Mouse (Mus musculus) cerebellum, postnatal 25 days (tissue): ENCODE results near the gene Slc7a6.
"Not testable (repeated sequence)": the region's sequence is repeated elsewhere in the genome, so short reads cannot be mapped to it uniquely, and the experiment has no call there.

Source experiments
- DNase-seq, 2 experiments: peaks; one replicate each; pipeline ENCODE4 v3.0.0; 2021; ENCODE audit warnings: mixed read lengths in 2 of 2

Gene Slc7a6

DNA sequence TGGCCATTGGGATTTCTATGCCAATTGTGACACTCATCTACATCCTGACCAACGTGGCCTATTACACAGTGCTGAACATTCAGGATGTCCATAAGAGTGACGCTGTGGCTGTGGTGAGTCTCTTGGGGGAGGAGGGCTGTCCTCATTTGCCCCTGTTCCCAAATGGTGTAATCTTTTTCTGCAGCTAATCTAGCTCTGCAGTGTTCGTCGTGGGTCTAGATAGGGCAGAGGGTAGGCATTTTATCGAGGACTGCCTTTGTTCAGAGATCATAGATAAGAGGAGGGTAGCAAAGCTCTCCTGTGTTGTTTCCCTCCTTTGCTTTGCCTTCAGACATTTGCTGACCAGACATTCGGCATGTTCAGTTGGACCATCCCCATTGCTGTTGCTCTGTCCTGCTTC, 24.5 kb downstream of the Slc7a6 start:
- DNase-seq = no peak

DNA sequence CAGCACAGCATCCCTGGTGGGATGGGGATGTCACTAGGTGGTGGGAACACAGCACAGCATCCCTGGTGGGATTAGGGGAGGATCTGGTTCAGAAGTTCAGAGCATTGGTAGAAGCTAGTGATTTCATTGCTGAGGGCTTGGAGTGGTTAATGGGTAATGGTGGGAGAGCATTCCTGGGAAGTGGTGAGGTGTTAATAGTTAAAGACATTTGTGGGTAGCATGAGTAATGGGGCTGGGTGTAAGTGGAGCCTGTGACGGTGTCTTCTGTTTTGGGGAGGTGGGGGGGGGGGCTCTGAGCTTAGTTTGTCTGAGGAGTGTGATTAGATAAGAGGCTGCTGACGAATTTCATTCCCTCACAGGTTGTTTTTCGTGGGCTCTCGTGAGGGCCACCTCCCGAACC, 25.4 kb downstream of the Slc7a6 start:
- no peak for DNase-seq

DNA sequence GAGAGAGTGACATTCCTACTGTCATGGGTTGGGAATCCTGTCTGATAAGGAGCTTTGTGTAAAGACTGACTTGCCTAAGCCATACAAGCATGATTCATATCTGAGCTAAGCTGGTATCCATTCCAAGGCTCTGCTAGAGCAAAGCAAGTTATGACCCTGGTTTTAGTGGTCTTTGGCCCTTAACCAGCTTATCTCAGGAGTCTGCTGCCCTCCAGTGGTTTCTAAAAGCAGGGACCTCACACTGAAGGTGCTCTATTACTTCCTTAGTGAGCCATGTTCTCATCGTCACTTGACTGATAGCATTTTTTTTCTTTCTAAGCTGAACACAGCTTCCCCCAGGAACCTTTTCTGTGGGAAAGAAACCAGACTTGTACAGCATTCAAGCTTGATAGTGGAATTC, 30.1 kb downstream of the Slc7a6 start:
- peak in 1 of 2 experiments; percentile 21 for DNase-seq

DNA sequence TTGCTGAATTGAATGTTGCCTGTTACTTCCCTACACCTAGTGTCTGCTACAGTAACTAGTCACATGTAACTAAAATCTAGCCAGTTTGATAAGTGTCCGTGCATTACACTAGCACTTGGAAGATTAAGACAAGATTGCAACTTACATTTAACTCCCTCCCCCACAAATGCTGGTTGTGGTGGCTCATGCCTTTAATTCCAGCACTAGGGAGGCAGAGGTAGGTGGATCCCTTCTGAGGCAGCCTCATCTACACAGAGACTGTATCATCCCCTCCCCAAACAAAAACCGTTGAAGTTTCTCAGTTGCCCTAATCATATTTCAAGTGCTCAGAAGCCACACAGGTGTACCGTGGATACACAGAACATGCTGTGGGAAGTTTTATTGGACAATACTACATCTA, 30.9 kb downstream of the Slc7a6 start:
- DNase-seq = not testable (repeated sequence)

DNA sequence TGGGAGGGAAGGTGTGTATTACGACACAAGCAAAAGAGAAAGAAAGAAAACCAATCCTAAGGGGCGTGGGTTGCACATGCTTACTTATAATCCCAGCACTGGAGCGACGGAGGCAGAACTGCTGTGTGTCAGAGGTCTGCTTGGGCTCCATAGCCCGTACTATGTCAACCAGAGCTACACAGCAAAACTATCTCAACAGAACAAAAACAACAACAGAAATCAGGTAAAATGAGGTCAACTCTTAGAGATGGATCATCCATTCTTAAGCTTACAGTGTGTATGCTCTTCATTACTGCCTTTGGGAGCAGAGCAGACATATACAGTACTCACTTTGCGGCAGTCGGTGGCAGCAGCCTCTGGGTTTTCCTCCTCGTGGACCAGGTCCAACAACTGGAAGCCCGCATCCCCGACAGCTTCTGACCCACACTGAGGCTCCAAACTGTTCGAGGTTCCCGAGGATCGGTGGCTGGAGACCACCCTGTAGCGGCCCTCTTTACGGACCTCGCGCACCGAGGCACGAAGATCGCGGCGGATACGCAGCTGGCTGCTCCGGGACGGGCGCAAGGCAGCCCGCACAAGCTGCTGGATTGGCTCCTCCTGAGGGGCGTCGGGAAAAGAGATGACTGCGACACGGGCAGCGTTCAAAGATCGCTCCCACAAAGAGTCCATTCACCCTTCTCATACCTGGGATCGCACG, 41.5 kb downstream of the Slc7a6 start:
- DNase-seq = peak in 1 of 2 experiments; percentile 54

DNA sequence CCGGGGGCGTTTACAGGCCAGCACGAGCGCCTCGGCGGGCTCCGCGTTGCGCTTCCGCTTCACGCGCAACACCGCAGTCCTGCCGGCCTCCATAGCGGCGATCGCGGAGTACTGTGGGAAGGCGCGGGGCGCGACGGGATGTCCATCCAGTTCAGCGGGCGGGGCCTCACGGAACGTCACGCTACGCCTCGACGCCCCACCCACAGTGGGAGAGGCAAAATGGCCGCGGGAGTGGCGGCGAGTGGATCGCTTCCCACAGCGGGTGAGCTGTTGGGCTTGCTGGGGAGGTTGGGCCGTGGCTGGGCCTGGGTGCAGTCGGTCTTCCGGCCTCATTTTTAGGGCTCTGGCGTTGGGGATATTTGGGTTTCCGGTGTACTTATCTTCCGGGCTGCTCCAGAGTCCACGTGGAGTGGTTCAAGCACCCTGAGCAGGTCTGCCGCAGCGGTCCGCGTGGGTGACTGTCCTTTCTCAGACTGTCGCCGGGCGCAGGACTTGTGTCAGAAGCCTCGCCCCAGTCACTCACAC, 42.2 kb downstream of the Slc7a6 start, which contains the start of the genes Slc7a6os and Prmt7:
Slc7a6os (minus strand) TSS at position 115 of the 525 bp plus-strand sequence.
Prmt7 (plus strand) TSS at position 116 of the 525 bp plus-strand sequence.
- peak; percentile 98 for DNase-seq

DNA sequence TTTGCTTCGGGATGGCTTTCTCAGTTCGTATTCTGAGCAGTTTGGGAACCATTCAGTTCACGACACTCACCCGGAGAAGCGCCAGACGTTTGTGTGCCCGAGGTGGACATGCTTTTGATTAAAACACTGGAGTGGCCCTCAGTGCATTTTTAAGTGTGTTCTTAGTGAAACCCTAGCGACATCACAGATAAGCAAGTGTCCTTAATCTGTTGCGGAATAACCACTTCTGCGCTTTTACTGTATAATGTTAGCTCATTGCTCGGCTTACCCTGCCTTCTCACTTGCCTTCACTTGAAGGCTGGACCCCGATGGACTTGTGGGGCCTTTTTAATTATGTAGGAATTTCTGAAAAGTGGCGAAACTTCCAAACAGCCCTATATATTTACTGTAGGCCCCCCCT, 42.8 kb downstream of the Slc7a6 start:
- DNase-seq = no peak

DNA sequence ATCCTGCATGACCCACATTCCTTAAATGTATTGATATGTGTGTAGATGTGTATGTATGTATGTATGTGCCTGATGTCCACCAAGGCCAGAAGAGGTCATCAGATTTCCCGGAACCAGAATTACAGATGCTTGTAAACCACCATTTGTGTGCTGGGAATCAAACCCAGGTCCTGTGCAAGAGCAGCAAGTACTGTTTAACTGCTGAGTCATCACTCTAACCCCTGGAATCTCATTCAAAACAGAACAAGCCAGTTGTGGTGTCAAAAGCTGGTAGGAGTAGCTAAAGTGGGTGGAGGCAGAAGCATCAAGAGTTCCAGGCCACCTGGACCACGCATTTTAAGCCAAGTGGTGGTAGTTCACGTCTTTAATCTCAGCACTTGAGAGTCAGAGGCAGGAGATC, 45.3 kb downstream of the Slc7a6 start:
- DNase-seq = no peak

DNA sequence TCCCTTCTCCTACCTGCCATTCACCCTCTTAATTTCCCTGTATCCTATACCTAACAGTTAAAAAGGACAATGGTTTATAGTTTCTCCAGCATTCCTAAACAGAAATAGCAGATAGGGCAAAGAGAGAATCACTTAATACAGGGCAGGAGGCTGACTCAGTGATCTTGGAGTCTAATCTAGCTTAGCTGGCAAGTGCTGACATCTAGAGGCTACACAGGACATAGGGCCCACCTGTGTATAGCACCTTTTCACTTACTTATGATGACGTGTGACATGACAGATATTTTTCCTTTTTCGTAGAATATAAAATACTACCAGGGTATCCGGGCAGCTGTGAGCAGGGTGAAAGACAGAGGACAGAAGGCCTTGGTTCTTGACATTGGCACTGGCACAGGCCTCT, 51.0 kb downstream of the Slc7a6 start:
- no peak for DNase-seq

DNA sequence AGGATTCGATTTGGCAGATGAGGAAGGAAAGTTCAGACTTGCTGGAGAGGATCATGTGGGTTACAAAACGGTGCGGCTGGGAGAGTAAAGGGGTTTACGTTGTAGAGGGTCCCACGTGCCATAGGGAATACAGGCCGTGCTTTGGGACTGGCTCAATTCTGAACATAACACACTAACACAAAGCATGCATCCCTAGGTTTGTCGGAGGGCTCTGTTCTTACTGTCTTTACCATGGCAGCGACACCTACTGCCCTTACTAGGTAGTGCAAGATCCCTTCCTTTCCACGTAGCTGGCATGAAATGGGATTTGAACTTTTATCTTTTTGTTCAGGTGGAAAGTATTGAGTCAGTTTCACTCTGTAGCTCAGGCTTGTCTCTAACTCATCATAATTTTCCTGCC, 57.9 kb downstream of the Slc7a6 start:
- DNase-seq = peak; percentile 62 to 79

DNA sequence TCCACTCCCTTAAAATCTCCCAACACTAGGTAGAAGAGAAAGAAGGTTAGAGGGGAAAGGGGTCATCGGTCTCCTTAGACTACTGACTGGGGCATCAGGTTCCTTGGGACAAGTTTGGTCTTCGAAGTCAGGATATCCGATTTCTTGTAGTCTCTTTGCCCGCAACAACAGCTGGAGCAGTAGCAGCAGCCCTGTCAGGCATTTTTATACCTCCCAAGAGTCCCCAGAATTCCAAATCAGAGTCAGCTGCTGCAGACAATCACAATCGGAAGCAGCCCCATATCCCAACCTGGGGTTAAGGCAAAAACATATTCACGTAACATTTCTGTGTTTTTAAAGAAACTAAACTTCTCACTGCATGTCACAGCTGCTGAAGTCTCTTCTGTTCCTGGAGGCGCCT, 62.9 kb downstream of the Slc7a6 start:
- no peak for DNase-seq

DNA sequence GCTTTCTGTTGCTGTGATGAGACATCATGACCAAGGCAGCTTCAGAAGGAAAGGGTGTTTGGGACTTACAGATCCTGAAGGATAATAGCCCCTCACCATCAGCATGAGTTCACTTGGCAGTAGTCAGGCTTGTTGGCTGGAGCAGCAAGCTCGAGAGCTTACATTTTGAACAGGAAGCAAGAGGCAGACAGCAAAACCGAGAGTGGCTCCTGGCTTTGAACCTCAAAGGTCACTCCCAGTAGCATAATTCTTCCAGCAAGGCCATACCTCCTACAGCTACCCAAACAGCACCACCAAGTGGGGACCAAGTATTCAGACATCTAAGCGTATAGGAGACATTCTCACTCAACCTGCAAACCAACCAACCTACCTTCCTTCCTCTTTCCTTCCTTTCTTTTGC, 64.1 kb downstream of the Slc7a6 start:
- no peak for DNase-seq

DNA sequence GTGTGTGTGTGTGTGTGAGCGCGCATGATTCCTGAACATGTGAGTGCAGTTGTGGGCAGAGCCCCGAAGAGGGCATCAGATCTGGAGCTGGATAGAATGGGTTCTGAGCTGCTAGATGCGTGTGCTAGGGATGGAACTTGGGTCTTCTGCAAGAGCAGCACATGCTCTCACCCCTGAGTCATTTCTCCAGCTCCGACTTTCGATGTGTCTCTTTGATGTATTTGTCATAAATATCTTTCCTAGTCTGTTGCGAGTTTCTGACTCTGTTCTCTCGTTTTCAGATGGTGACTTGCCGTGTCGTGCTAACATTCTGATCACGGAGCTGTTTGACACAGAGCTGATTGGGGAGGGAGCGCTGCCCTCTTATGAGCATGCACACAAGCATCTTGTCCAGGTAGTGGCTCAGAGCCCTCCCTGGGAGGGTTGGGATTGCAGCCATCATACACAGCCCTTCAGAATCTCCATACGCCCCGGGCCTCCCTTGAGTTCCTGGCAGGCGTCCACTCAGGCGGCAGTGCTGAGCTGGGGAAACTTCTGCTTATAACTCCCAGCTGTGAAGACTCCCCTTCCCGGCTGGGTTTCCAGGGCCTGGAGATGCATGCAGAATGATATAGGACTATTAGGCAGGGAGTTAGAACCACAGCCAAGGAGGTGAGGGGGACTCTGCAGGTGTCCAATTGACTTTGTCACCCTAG, 66.1 kb downstream of the Slc7a6 start:
- no peak for DNase-seq

DNA sequence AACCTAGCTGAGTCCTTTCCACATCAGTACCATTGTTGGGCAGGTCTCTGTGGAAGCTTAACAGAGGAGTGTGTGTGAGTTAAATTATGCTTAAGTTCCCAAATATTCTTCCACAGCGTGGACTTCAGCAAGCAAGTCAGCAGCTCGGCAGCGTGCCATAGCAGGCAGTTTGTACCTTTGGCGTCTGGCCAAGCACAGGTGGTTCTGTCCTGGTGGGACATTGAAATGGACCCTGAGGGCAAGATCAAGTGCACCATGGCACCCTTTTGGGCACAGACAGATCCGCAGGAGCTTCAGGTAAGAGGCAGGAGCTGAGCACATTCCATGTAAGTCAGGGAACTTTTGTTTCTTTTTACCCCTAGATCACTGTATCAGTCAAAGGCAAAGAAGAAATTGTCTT, 68.4 kb downstream of the Slc7a6 start:
- DNase-seq = peak; percentile 34 to 60
